Mouse (Mus musculus): ENCODE measurements around the gene Itga9.

Gene Itga9

DNA sequence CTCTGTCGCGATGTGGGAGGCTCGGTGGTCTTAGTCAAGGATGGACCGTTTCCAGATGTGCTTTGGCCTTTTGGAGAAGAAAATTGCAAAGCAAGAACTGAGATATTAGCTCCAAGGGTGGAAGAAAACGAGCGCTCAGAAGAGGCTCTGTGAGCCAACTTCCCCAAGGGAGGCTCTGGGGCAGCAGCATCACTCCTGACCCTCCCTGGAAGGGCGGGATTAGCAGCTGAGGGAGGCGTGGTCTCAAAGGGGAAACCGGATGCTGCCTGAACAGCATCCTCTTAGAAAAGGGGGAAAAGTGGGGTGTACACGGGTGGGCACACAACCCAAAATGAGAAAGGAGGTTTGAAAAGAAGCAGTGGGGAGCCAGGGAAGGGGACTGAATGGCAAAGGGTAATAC lies 343.6 kb downstream of the Itga9 start:
- DNase-seq (ENCODE audit: low read depth): no peak
